Mouse (Mus musculus): Measurements from ENCODE around the gene Cmc2.

DNA sequence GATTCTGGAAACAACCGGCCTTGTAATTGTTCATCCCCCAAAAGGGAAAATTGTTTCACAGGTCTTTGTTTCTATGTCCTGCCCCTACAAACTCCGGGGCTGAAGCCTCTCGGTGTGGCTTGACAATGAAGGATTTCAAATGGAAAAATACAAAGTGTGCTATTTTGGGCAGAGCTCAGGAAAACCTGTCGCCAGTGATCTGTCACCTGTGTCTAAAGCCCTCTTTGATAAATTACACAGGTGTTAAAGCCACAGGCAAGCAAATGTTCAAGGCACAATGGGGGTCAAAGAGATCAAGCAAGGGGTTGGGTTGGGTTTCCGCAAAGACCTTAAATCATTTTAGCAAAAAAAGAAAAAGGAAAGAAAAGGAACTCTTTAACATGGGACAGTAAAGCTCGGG, 78.6 kb downstream of the Cmc2 start:
- TF ChIP-seq USF1 (IDR thresholded peaks at IDR 0.05; ENCODE audit: low read depth) (no peak), MAX (IDR thresholded peaks at IDR 0.05) (no peak)
